Mouse (Mus musculus) myocyte (in vitro differentiated cells): ENCODE results near the gene Shisa6. TPM values are rescaled to one million over a fixed set of nuclear protein-coding genes. Genes with fewer than 3 reads are reported as not detected.

Source experiments
- H3K27me3 ChIP-seq: one replicate; pipeline ENCODE4 v1.6.1; 2011; ENCODE audit not compliant: control insufficient read depth, insufficient read depth, insufficient read length
- H3K36me3 ChIP-seq: one replicate; pipeline ENCODE4 v1.6.1; 2011; ENCODE audit not compliant: control insufficient read depth, insufficient read depth
- H3K4me2 ChIP-seq: one replicate; pipeline ENCODE4 v1.6.1; 2011; ENCODE audit warnings: low read depth, control low read depth
- H3K4me3 ChIP-seq: one replicate; pipeline ENCODE4 v1.5.1; 2011; ENCODE audit warnings: mild to moderate bottlenecking, control low read depth, moderate library complexity
- H3K79me2 ChIP-seq: one replicate; pipeline ENCODE4 v1.6.1; 2011; ENCODE audit not compliant: control insufficient read depth, insufficient read depth
- H3ac ChIP-seq: one replicate; pipeline ENCODE4 v1.6.1; 2011; ENCODE audit not compliant: control insufficient read depth, insufficient read length
- CEBPB ChIP-seq: IDR thresholded peaks from 2 replicates; pipeline ENCODE4 v1.6.1; 2011; ENCODE audit warnings: mild to moderate bottlenecking, moderate library complexity; ENCODE audit not compliant: poor library complexity, insufficient read depth, severe bottlenecking
- E2F4 ChIP-seq: IDR thresholded peaks from one replicate; pipeline ENCODE4 v1.6.1; 2011; ENCODE audit warnings: mild to moderate bottlenecking, control low read depth, moderate library complexity; ENCODE audit not compliant: insufficient read depth
- MAX ChIP-seq: IDR thresholded peaks from one replicate; pipeline ENCODE4 v1.6.1; 2011; ENCODE audit warnings: low read depth, mild to moderate bottlenecking, control low read depth
- MYOD1 ChIP-seq, 3 experiments: IDR thresholded peaks; one replicate each; pipeline ENCODE4 v1.6.1; 2011; ENCODE audit warnings: control low read depth in 2 of 3, low read depth in 2 of 3, mild to moderate bottlenecking in 2 of 3, moderate library complexity in 1 of 3; ENCODE audit not compliant: insufficient read length in 2 of 3, control insufficient read depth in 1 of 3
- MYOG ChIP-seq, 3 experiments: IDR thresholded peaks; one replicate each; pipeline ENCODE4 v1.6.1; 2011; ENCODE audit warnings: control low read depth in 2 of 3, low read depth in 2 of 3, mild to moderate bottlenecking in 2 of 3; ENCODE audit not compliant: insufficient read length in 2 of 3, control insufficient read depth in 1 of 3, insufficient read depth in 1 of 3
- POLR2A ChIP-seq: IDR thresholded peaks from one replicate; pipeline ENCODE4 v1.6.1; 2011; ENCODE audit warnings: low read depth, mild to moderate bottlenecking, control low read depth, moderate library complexity; ENCODE audit not compliant: insufficient read length
- POLR2AphosphoS2 ChIP-seq: IDR thresholded peaks from one replicate; pipeline ENCODE4 v1.6.1; 2011; ENCODE audit warnings: low read depth, control low read depth; ENCODE audit not compliant: insufficient read length
- REST ChIP-seq: IDR thresholded peaks from one replicate; pipeline ENCODE4 v1.6.1; 2011; ENCODE audit warnings: mild to moderate bottlenecking, control low read depth, moderate library complexity; ENCODE audit not compliant: insufficient read depth, insufficient read length
- SRF ChIP-seq: IDR thresholded peaks from one replicate; pipeline ENCODE4 v1.6.1; 2011; ENCODE audit warnings: low read depth; ENCODE audit not compliant: control insufficient read depth, insufficient read length
- TCF12 ChIP-seq: IDR thresholded peaks from one replicate; pipeline ENCODE4 v1.6.1; 2011; ENCODE audit warnings: mild to moderate bottlenecking, control low read depth; ENCODE audit not compliant: poor library complexity, insufficient read depth, severe bottlenecking
- TCF3 ChIP-seq: IDR thresholded peaks from one replicate; pipeline ENCODE4 v1.6.1; 2011; ENCODE audit warnings: low read depth, control low read depth; ENCODE audit not compliant: insufficient read length
- USF1 ChIP-seq: IDR thresholded peaks from one replicate; pipeline ENCODE4 v1.6.1; 2011; ENCODE audit warnings: low read depth, mild to moderate bottlenecking, control low read depth, moderate library complexity
- polyA plus RNA-seq: library from polyadenylated mRNA; unstranded; fragments of >200 nt; fragmentation: generic; extraction: Trizol; gene quantifications from one replicate; pipeline ENCODE4 v1.2.1, GENCODE M21; 2012; ENCODE audit warnings: missing spikeins

Shisa6 gene
- polyA plus RNA-seq, 1 experiment = not detected

- Histone ChIP-seq H3ac (no peak overlapping the region), H3K4me3 (no peak overlapping the region), H3K79me2 (no peaks in the 10 kb centered on the region), H3K36me3 (no peaks in the 10 kb centered on the region), H3K27me3 (no peaks in the 10 kb centered on the region), H3K4me2 (no peak overlapping the region)
- TF ChIP-seq POLR2AphosphoS2 = no peak
- no peak for TF ChIP-seq TCF3
Measured at GRCm38 (mm10) chr11:66371796-66372195, 154.0 kb downstream of the Shisa6 start.

DNA sequence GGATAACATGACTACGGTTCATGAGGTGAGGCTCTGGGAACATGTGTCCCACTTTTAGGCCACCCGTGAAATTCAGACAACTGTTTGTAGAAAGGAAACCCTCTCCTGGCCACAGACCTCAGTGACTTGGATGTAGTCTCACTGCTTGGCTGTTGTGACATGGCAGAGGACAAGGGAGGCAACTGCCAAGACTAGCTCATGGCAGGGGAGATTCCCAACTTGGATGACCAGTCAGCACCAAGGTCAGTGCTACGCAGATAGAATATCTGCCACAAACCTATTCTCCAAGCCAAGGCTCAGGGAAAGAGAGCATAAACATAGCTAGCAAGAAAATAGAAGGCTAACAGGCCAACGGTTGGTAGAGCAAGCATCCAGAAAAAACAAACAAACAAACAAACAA lies 156.0 kb downstream of the Shisa6 start:
- H3K4me2 ChIP-seq = no peak overlapping the region
- no peaks in the 10 kb centered on the region for H3K36me3 ChIP-seq
- no peak overlapping the region for H3K4me3 ChIP-seq
- no peak for TF ChIP-seq TCF12
- no peak for TF ChIP-seq CEBPB
- no peak for TF ChIP-seq MYOG (IDR thresholded peaks at IDR 0.05; ENCODE audit: control insufficient read depth in 1 of 3, insufficient read depth in 1 of 3, insufficient read length in 2 of 3, low read depth in 2 of 3)
- TF ChIP-seq POLR2AphosphoS2 = no peak
- no peak for TF ChIP-seq USF1
- TF ChIP-seq TCF3 = no peak
- TF ChIP-seq POLR2A = no peak
- TF ChIP-seq MAX = no peak
- TF ChIP-seq SRF = no peak
- TF ChIP-seq REST = no peak
- no peak for TF ChIP-seq E2F4
- no peak for TF ChIP-seq MYOD1 (IDR thresholded peaks at IDR 0.05; ENCODE audit: control insufficient read depth in 1 of 3, insufficient read length in 2 of 3, low read depth in 2 of 3)
- no peak overlapping the region for H3ac ChIP-seq
- H3K27me3 ChIP-seq = no peaks in the 10 kb centered on the region
- H3K79me2 ChIP-seq = no peaks in the 10 kb centered on the region

- Histone ChIP-seq H3K27me3 (no peaks in the 10 kb centered on the region), H3K79me2 (no peaks in the 10 kb centered on the region), H3K4me2 (no peak overlapping the region), H3K36me3 (no peaks in the 10 kb centered on the region), H3ac (no peak overlapping the region), H3K4me3 (no peak overlapping the region)
- no peak for TF ChIP-seq SRF
- TF ChIP-seq POLR2A = no peak
- TF ChIP-seq CEBPB = no peak
- no peak for TF ChIP-seq MYOD1 (IDR thresholded peaks at IDR 0.05; ENCODE audit: control insufficient read depth in 1 of 3, insufficient read length in 2 of 3, low read depth in 2 of 3)
- TF ChIP-seq MAX = no peak
- TF ChIP-seq USF1 = no peak
- no peak for TF ChIP-seq MYOG (IDR thresholded peaks at IDR 0.05; ENCODE audit: control insufficient read depth in 1 of 3, insufficient read depth in 1 of 3, insufficient read length in 2 of 3, low read depth in 2 of 3)
- no peak for TF ChIP-seq E2F4
Measured at GRCm38 (mm10) chr11:66366809-66367685, 158.7 kb downstream of the Shisa6 start.

DNA sequence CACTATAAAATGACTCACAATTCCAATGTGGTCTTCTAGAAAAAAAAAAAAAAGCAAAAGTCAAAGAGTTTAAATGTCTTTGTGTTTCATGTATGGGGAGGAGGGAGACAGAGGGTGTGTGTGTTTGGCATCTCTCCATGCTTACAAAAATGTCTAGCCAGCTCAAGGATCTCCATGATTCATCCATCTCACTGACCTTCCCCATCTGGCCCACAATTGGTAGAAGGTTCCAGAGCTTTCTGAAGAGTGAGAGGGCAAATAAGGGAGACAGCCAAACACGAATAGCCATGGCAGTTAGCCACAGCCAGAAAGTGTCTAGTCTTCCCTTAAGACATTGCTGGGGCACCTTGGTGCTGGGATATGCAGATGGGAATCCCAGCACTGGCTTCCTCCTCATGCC lies 166.0 kb downstream of the Shisa6 start:
- Histone ChIP-seq H3K36me3 (no peaks in the 10 kb centered on the region), H3K4me3 (no peak overlapping the region), H3K79me2 (no peaks in the 10 kb centered on the region), H3K27me3 (no peaks in the 10 kb centered on the region), H3K4me2 (no peak overlapping the region), H3ac (no peak overlapping the region)
- TF ChIP-seq MAX (no peak), MYOD1 (IDR thresholded peaks at IDR 0.05; ENCODE audit: control insufficient read depth in 1 of 3, insufficient read length in 2 of 3, low read depth in 2 of 3) (no peak), REST (no peak), TCF12 (no peak)

- Histone ChIP-seq H3K36me3 (no peaks in the 10 kb centered on the region), H3K4me3 (no peak overlapping the region), H3ac (no peak overlapping the region), H3K79me2 (no peaks in the 10 kb centered on the region), H3K4me2 (no peak overlapping the region), H3K27me3 (no peaks in the 10 kb centered on the region)
- TF ChIP-seq MAX (no peak), TCF12 (no peak), POLR2AphosphoS2 (no peak), REST (no peak), USF1 (no peak), E2F4 (no peak), SRF (no peak), MYOG (IDR thresholded peaks at IDR 0.05; ENCODE audit: control insufficient read depth in 1 of 3, insufficient read depth in 1 of 3, insufficient read length in 2 of 3, low read depth in 2 of 3) (no peak), CEBPB (no peak), MYOD1 (IDR thresholded peaks at IDR 0.05; ENCODE audit: control insufficient read depth in 1 of 3, insufficient read length in 2 of 3, low read depth in 2 of 3) (no peak), POLR2A (no peak), TCF3 (no peak)
Measured at GRCm38 (mm10) chr11:66344822-66345221, 180.9 kb downstream of the Shisa6 start.
